Mouse (Mus musculus): ENCODE measurements at regions not wholly inside any gene's neighbourhood (a gene's known extent, or its start where the extent isn't known, plus 50 kb on each side); places are given as distances from the start of the nearest gene placed in this dataset.

- no peak for DNase-seq
Measured at GRCm38 (mm10) chr15:62861422-62861821, 983.6 kb downstream of the Gsdmc2 start.

- peak; percentile 70 for DNase-seq
Measured at GRCm38 (mm10) chr15:62849326-62849725, 995.7 kb downstream of the Gsdmc2 start.

- DNase-seq = no peak
Measured at GRCm38 (mm10) chr15:62845884-62846283, 999.1 kb downstream of the Gsdmc2 start.

- no peak for DNase-seq
Measured at GRCm38 (mm10) chr15:62825586-62825985, 1019.4 kb downstream of the Gsdmc2 start.

GRCm38 (mm10) chr15:62823861-62824518, 1021.0 kb downstream of the Gsdmc2 start:
- no peak for DNase-seq

- no peak for DNase-seq
Measured at GRCm38 (mm10) chr15:62822305-62822704, 1022.7 kb downstream of the Gsdmc2 start.

GRCm38 (mm10) chr15:62813093-62813492, 1031.9 kb downstream of the Gsdmc2 start:
- DNase-seq = no peak

- no peak for DNase-seq
Measured at GRCm38 (mm10) chr15:62812026-62812425, 1033.0 kb downstream of the Gsdmc2 start.

- DNase-seq = no peak
Measured at GRCm38 (mm10) chr15:62809320-62809719, 1035.7 kb downstream of the Gsdmc2 start.

- no peak for DNase-seq
Measured at GRCm38 (mm10) chr15:62808087-62808808, 1036.7 kb downstream of the Gsdmc2 start.

- no peak for DNase-seq
Measured at GRCm38 (mm10) chr15:62807364-62807763, 1037.6 kb downstream of the Gsdmc2 start.

- DNase-seq = peak; percentile 6
Measured at GRCm38 (mm10) chr15:62802770-62803169, 1042.2 kb downstream of the Gsdmc2 start.

GRCm38 (mm10) chr15:62798731-62799130, 1046.2 kb downstream of the Gsdmc2 start:
- no peak for DNase-seq

GRCm38 (mm10) chr15:62793569-62793968, 1051.4 kb downstream of the Gsdmc2 start:
- no peak for DNase-seq

- DNase-seq = no peak
Measured at GRCm38 (mm10) chr15:62792084-62792483, 1052.9 kb downstream of the Gsdmc2 start.

GRCm38 (mm10) chr15:62787753-62788152, 1057.2 kb downstream of the Gsdmc2 start:
- no peak for DNase-seq

- DNase-seq = no peak
Measured at GRCm38 (mm10) chr15:62786315-62786714, 1058.7 kb downstream of the Gsdmc2 start.

GRCm38 (mm10) chr15:62784456-62785139, 1060.4 kb downstream of the Gsdmc2 start:
- DNase-seq = no peak

GRCm38 (mm10) chr15:62778899-62779298, 1066.1 kb downstream of the Gsdmc2 start:
- DNase-seq = no peak

- no peak for DNase-seq
Measured at GRCm38 (mm10) chr15:62752686-62753085, 1092.3 kb downstream of the Gsdmc2 start.

- DNase-seq = no peak
Measured at GRCm38 (mm10) chr15:62743879-62744278, 1101.1 kb downstream of the Gsdmc2 start.

- DNase-seq = no peak
Measured at GRCm38 (mm10) chr15:62740746-62741145, 1104.2 kb downstream of the Gsdmc2 start.

- DNase-seq = no peak
Measured at GRCm38 (mm10) chr15:62735334-62735733, 1109.6 kb downstream of the Gsdmc2 start.

GRCm38 (mm10) chr15:62734900-62735299, 1110.1 kb downstream of the Gsdmc2 start:
- no peak for DNase-seq
